Mouse (Mus musculus) adrenal gland, adult 18-20 months (tissue): ENCODE results near the gene Dysf. TPM values are rescaled to one million over a fixed set of nuclear protein-coding genes. Genes with fewer than 3 reads are reported as not detected.
A peak's percentile ranks its signal among the peaks of the same experiment; 100 is the strongest.

Source experiments
- DNase-seq, 2 experiments: peaks; one replicate each; pipeline ENCODE4 v3.0.0; 2021 to 2022; ENCODE audit warnings: low spot score in 2 of 2
- total RNA-seq, 2 experiments: library from RNA; stranded (reverse); gene quantifications; 1 replicate in 1 of 2; 2 replicates in 1 of 2; pipeline ENCODE4 v1.2.3; 2021

Dysf gene
- total RNA-seq, 2 experiments from 2014 or later: 42.0 to 53.0 TPM

DNA sequence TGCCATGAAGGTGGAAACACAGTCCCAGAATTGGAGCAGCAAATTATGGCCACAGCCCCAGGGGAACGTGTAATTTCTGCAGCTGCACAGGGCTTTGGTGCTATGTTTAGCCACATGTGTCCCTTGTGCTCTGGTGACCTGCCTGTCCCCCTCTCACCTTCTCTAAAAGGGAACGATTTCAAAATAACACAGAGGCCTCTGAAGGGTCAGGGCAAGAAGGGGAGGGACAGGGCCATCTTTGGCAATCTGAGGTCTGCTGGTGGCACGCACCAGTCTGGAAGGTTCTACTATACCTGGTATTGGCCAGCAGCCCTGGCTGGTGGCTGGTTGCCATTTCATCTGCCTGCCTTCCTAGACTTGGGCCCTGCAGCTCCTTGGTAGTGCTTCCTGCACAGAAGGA, 147.4 kb downstream of the Dysf start:
- peak in 1 of 2 experiments; percentile 19 for DNase-seq

DNA sequence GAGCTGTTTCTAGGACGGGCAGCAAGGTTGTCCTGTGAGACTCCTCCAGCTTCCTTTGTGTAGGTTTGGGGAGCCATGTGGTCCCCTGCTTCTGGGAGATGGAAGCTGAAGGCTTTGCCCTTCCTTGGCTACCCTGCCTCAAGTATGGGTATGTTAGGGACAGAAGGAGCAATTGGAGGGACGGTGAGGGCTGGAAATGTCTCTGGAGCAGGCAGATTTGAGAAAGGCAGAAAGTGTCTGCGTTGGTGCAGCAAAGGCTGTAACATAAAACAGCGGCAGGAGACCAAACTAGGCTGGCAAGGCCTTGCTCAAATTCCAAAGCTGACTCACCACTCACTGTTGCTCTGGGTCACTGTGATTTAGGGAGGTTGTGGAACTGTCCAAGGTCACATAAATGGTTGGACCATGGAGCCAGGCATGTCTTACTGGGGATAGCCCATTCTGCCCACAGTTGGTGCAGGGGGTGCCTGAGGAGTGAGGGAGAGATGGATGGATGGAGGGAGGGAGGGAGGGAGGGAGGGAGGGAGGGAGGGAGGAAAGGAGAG, 148.2 kb downstream of the Dysf start:
- DNase-seq: peak in 1 of 2 experiments; percentile 53

DNA sequence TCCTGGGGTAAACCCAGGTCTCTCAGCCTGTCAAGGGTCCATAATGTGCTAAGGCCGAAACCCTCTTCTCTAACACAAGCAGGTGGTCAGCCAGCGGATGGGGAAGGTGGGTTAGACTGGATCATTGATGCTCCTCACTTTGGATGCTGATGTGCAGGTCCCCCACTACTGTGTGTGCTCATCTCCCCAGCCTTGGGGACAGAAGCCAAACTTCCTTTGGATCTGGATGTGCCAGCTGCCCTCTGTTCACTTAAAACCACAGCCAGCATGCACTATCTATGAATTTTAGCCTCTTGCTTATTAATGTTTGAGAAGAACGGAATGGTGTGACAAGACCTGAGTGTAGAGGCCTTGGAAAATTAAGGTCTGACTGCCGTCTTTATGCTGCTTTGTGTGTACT, 150.7 kb downstream of the Dysf start:
- no peak for DNase-seq

DNA sequence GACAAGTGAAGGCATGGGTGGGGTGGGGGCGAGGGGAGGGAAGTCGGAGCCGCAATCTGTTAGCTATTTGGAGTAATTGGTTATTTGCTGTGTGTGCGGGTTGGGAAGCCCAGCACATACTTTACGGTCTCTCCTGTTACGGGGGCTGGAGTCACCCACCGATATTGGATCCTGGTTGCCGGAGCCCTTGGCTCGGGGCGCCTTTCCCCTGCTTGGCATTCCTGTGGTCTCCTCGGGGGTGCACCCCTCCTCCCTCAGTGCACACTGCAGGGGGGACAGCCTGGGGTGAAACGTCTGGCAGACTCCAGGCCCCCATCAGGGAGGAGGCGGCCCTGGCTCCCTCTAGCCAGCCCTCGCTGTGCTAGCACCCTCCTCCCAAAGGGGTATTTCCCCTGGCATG, 159.2 kb downstream of the Dysf start:
- no peak for DNase-seq

DNA sequence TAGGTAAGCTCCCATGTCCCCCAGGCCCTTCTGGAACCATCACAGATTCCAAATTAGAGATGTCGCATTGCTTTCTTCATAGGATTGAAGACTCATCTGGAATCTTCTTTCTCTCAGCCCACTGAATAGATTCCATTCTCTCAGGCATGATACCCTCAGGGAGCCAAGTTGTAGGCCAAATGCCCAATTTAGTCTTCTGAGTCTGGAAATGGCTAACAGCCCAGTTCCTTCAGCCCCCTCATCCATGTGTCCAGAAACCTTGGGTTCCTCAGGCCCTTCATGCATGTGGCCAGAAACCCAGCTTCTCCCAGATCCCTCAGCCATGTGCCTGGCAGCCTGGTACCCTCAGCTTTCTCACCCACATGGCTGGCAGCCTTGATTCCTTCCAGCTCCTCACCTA, 160.2 kb downstream of the Dysf start:
- no peak for DNase-seq

DNA sequence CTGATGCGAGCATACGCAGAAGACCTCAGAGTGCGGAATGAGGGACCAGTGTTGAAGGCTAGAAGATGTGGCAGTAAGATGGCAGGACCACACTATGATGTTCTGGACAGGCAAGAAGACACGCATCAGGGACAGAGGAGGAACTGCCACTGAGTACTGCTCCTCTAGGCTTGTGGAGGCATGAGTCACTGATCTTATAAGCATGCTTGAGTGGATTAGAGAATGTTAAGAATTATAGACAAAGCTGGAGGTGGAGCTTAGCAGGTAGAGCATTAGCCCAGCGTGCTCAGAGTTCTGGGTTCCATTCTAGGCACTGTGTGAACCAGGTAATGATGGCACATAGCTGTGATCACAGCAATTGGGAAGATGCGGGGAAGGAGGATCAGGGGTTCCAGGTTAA, 165.2 kb downstream of the Dysf start:
- no peak for DNase-seq

DNA sequence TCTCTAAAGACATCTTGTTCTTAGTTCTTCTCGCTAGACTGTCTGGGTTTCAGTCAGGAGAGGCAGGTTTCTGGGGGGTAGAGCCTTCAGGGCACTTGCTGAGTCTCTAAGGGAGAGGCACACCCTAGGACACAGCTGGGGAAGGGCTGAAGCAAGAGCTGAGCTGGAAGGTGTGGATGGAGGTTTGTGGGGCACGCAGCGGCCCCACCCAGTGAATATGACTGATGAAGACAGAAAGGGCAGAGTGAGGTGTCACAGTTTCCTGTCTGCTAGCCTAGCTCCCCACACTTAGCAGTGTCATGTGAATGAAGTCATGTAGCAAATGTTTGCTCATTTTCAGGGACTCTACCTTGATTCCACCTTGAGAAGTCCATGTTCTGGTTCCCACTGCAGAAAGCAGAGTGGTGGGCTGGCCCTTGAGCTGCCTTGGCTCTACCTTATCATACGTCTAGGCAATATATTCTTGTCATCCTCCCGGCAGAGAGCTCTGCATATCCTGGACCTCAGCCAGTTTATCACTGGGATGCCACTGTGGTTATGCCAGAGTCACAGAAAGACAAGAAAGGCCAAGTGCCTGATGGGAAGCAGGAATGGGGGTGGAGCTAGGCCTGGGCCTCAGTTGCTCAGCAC, 170.5 kb downstream of the Dysf start:
- DNase-seq: no peak

DNA sequence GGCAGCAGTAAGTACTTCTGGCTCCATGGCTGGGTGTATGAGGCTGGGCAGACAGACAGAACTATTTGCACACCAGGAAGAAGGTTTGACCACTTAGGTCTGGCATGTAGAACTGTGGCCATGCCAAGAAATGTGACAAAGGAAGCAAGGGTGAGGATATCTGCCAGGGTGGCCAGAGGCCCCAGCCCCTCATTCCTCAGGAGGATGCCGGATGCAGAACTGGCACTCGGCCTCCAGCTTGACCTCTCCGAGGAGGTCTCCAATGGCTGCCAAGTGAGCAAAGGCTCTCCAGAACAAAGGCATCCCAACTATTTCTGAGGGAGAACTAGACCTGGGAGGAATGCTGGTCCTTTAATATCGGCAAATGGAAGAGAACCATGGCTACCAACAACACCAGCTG, 173.1 kb downstream of the Dysf start:
- DNase-seq: no peak

DNA sequence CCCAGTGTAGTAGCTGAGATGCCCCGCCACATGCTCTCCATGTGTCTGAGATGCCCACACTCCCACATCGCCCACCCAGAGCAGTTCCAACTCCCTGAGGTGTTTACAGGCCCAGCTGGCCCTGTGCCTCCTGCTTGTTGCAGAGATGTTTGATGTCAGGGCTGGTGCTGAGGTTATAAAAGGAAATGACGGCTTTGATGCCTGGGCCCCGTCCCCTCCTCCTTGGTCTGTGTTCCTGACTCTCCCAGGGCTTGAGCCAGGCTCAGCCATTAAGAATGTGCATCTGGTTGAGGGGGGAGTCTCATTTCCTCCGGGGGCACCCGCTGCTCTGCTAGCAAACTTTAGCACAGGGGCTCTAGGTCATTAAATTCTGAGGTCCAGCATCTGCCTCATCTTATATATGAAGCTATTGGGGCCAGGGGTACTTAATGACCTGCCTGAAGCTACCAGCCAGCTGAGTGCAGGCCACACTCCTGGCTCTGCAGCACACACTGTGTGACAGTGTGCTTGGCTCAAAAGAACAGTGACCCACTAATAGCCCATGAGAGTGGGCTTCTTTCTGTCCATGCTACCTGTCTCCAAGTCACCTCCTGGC, 183.4 kb downstream of the Dysf start:
- no peak for DNase-seq

DNA sequence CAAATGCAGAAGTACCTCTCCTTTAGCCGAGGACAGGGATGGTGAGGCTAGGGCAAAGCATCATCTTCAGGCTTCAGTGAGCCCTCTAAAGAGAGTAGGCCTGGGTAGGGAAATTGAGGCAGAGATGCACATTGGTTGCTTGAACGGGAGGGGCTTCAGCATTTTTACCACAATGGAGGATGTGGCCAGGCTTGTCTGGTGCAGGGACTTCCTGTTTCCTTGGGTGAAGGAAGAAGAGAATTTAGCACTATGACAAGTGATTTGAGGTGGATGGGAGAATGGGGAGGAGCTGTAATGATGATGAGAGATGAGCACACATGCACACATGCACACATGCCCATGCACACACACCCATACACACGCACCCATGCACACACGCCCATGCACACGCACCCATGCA, 188.1 kb downstream of the Dysf start:
- no peak for DNase-seq

DNA sequence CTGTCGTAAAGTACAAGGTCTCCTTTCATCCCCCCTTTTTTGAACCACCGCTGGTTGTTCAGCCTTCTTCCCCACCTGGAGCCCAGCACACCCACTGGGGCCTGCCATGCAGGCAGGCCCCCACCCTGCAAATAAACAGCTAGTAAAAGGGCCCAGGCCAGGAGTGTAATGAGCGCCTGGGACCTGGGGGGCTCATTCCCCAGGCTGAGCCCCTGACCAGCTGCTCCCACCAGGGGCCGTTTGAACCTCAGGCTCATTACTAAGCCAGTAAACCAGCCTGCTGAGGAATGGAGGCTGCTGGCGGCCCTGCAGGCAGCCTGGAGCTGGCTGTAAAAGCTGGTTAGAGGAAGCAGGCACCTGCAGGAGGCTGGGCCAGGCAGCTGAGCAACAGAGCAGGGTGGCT, 189.4 kb downstream of the Dysf start:
- no peak for DNase-seq

DNA sequence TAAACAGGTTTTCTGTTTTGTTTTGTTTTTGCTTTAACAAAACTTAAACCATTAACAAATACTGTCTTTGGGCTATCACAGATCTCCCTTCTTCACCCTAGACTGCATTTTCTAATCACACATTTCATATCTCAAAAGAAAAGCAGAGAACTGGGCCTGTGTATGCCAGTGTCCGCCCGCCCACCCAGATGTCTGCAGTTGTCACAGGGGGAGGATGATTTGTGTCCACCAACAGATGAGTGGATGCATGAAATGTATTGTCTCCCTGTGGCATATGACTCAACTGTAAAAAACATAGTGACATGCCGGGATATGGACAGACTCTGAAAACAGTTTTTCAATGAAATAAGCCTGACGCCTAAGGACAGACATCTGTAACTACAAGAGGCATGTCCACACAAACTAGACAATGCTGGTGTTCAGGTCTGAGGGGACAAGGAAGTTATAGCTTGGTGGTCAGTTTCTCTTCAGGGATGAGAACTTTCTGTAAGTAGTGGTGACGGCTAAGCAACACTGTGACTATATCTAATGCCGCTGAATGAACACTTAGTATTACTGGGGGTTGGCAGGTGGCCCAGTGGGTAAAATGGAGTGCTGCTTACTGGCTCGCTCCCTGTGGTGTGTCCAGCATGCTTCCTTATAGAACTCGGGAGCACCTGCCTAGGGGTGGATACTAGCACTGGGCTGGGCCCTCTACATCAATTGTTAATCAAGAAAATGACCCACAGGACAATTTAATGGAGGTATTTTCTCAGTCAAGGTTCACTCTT, 193.5 kb downstream of the Dysf start:
- no peak for DNase-seq

DNA sequence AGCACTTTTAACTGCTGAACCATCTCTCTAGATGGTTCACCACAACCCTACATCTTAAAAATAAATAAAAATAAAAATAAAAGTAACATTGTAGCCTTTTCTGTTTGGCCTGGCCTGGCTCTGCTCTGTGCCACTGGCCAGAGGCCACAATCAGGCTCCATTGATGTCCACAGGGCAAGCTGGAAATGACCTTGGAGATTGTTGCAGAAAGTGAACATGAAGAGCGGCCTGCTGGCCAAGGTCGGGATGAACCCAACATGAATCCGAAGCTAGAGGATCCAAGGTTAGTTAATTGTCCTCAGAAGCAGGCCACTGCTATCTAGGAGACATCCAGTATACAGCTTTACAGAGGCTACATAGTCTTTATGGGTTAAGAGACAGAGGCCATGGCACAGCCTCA, 197.2 kb downstream of the Dysf start:
- no peak for DNase-seq

DNA sequence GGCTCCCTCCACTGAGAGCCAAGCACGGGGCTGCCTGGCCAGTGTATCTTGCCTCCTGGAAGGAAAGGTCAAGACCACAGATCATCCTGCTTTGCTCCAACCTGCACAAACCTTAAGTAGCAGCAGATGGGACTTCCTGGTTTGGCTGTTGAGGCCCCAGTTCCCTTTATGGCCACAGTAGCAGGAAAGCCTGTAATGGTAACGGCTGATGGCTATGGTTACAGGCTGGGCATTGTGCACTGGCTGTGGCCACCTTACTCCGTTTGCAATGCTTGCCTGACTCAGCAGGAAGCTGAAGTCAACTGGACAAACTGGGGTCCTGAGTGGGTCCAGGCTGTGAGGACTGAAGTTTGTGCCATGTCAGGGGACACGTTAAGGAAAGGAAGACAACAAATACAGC, 200.2 kb downstream of the Dysf start:
- no peak for DNase-seq

DNA sequence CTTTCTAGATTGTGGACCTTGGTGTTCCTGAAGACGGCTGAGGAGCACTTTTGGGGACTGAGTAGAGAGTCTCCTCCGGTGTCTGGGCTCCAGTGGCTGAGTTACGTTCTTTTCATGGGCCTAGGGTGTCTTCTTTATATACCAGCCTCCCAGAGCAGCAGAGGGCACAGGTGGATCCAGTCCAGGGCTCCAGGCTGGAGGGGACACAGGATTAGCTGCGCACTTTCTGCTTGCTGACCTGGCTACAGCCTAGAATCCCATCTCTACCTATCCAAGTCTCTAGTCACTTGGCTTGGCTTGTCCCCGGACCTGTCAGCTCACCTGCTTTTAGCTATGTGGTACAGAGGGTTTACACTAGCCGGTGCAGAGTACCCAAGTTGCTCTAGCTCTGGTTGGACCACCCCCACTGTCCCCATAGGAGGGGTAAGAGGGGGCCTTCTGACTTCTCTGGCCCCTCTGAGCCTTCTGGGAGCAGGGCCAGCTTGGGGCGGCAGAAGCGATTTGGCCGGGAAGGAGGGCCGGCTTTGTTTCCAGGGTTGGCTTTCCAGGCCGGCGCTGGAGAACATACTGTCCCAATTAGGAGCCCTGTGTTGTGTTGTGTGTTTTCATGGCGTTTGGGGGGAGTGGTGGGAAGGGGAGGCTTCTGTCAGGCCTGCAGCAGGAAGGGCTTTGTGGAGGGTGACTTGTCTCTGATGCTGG, 201.5 kb downstream of the Dysf start:
- no peak for DNase-seq

DNA sequence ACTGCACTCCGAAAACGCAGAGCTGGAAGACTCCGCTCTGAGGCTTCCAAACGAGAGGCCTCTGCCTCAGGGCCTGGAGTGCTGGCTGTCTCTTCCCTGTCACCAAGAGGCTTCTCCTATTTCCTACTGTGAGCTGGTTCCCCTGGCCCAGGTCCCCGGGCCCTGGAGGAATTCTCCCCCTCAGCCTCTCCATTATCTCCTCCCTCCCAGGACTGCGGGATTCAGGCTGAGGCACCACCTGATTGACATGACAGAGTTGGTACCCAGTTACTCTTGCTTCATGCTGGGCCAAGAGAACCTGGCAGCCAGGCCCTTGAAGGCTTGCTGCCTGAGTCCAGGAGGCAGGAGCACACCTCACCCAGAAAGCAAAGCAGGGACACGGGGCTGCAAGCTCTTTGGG, 203.1 kb downstream of the Dysf start:
- no peak for DNase-seq

DNA sequence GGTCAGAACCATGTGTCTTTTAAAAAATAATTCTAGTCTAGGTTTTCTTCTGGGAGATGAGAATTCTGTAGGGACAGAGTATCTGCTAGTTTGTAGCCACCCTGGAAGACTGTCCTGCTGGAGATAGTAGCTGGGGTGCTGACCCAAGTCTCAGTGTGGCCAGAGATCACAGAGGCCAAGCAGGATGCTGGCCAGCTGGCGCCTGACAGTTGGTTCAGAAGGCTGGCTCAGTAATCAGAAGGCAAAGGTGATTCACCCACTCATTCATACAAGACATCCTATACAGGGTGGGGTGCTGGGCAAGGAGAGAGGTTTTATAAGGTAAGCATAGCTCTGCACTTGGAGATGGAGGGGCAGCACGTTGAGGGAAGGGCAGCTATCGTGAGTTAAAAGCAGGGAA, 204.7 kb downstream of the Dysf start:
- DNase-seq: no peak

DNA sequence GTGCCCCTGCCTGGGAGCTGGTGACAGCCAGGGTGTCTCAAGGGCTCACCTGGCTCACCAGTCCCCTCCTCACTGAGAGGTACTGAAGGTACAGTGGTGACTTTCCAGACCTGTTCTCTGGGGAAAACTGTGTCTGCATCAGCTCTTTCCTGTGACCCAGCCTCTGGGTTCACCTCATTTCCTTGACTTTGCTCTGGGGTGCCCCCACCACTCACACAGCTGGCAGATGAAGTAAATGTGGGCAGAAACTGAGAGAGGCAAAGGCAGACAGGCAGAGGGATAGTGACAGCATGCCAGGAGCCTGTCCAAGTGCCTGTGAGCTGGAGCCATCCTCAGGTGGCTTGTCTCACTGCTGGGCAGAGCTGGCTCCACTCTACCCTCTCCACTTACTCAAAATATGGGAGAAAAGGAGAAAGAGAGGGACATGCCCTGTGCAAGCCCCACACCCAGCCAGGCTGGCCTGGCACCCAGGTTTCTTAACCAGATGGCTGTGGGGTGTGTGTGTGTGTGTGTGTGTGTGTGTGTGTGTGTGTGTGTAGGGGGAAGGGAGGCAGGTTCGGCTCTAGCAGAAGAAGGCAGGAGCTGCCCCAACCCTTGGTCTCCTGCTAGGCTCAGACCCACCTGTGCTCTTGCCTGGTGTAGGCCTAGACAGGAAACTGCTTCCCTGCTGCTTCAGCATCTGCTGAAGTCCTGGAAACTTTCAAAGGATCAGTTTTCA, 209.0 kb downstream of the Dysf start:
- no peak for DNase-seq

DNA sequence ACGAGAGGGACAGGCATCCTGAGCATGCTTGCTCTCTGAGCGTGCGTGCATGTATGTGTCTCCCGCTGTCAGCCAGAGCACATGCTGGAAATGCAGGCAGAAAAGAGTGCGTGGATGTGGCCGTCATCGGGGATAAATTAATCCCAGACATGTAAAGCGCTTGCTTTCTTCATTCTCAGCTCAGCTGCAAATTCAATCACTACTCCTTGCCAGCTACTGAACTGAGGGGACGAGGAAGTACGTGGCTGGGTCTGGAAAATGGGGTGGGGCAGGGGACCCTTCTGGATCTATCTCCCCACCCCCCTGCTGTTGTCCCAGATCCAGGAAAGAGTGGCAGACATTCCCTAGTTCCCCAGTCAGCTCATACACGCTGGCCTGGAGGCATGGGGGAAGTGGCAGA, 210.7 kb downstream of the Dysf start:
- no peak for DNase-seq

DNA sequence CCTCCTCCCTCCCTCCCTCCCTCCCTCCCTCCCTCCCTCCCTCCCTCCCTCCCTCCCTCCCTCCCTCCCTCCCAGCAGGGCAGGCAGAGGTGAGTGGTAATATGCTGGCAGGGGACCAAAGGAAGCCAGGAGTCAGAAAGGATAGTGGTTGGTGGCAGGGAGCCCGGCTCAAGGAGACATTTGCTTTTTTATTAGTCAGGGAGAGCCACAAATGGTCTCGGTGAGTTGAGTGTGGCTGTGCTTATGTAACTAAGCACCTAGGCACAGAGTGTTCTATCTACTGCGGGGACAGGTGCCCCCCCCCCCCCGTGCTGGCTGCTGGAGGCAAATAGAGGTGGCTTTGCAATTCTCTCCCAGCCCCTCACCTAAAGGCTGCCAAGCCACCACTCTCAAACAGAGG, 216.5 kb downstream of the Dysf start:
- DNase-seq: peak in 1 of 2 experiments; percentile 38

DNA sequence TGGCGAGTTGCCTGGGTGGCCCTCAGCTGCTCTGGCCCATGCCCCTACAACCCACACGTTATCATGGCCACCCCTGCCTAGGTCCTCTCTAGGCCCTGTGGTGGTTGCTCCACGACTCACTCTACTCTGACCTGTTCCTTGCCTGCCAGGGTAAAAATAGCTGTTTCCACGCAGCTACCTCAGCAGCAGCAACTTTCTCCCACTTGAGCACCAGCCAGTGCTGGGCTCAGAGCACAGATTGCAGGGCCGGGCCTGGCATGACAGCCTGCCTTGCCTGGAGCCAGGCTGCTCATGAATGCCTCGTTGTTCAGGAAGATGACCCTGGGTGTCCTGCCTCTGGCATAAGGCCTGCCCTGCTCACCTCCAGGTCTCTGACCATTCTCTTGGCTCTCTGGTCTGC, 217.2 kb downstream of the Dysf start:
- no peak for DNase-seq
